Mouse (Mus musculus): ENCODE measurements at regions not wholly inside any gene's neighbourhood (a gene's known extent, or its start where the extent isn't known, plus 50 kb on each side); places are given as distances from the start of the nearest gene placed in this dataset.
A peak's percentile ranks its signal among the peaks of the same experiment; 100 is the strongest.

- DNase-seq (ENCODE audit: low spot score) = no peak
Measured at GRCm38 (mm10) chr11:56165759-56166158, 124.9 kb upstream of the Nmur2 start.

- no peak for DNase-seq (ENCODE audit: low spot score)
Measured at GRCm38 (mm10) chr11:56160286-56160685, 119.5 kb upstream of the Nmur2 start.

GRCm38 (mm10) chr11:56159412-56160074 lies 118.7 kb upstream of the Nmur2 start:
- peak; percentile 22 for DNase-seq (ENCODE audit: low spot score)

GRCm38 (mm10) chr11:56150825-56151342 lies 110.1 kb upstream of the Nmur2 start:
- no peak for DNase-seq (ENCODE audit: low spot score)

- DNase-seq (ENCODE audit: low spot score) = no peak
Measured at GRCm38 (mm10) chr11:56149752-56150151, 108.9 kb upstream of the Nmur2 start.

- no peak for DNase-seq (ENCODE audit: low spot score)
Measured at GRCm38 (mm10) chr11:56148956-56149355, 108.1 kb upstream of the Nmur2 start.

GRCm38 (mm10) chr11:56146708-56147107 lies 105.9 kb upstream of the Nmur2 start:
- no peak for DNase-seq (ENCODE audit: low spot score)

- DNase-seq (ENCODE audit: low spot score) = no peak
Measured at GRCm38 (mm10) chr11:56131339-56131823, 90.6 kb upstream of the Nmur2 start.

- DNase-seq (ENCODE audit: low spot score) = peak; percentile 19
Measured at GRCm38 (mm10) chr11:56116553-56117232, 75.9 kb upstream of the Nmur2 start.

GRCm38 (mm10) chr11:56107929-56108328 lies 67.1 kb upstream of the Nmur2 start:
- peak; percentile 74 for DNase-seq (ENCODE audit: low spot score)

GRCm38 (mm10) chr11:56105632-56106031 lies 64.8 kb upstream of the Nmur2 start:
- peak; percentile 50 for DNase-seq (ENCODE audit: low spot score)

- no peak for DNase-seq (ENCODE audit: low spot score)
Measured at GRCm38 (mm10) chr11:56092891-56093290, 52.1 kb upstream of the Nmur2 start.

All from urinary bladder, postnatal 14 days (tissue).